Mouse (Mus musculus): ENCODE data around the gene Zc3h4.

Gene Zc3h4

DNA sequence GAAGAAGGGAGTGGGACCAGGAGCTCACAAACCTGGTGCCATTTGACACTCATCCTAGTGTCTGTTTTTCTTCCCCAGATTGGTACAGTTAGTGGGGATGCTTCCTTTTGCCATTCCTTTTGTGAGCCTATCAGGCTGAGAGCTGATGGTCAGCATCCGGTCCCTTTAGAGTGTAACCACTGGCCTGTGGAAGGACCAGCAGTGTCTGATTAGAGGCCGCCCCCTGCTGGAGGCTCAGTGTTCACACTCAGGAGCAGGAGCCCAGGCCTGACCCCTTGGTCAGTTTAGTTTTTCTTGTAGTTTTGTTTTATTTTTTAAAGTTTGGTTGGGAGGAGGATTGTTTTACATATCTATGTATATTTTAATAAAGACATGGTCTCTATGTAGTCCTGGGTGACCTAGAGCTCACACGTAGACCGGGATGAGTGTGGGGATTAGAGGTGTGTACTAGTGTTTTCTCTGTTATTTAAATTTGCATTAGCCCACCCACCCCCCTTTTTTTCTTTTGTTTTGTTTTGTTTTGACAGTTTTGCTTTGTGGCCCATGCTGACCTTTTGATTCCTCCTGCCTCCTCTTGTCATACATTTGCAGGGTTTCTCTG, 25.5 kb downstream of the Zc3h4 start:
- peak; percentile 66; the same call in 1 of the 2 replicates for ATAC-seq (ENCODE audit: insufficient number of reproducible peaks, low FRiP score, low TSS enrichment)

GRCm38 (mm10) chr7:16433352-16433971, 32.8 kb downstream of the Zc3h4 start:
- ATAC-seq (ENCODE audit: insufficient number of reproducible peaks, low FRiP score, low TSS enrichment), result no peak

GRCm38 (mm10) chr7:16435088-16435487, 34.4 kb downstream of the Zc3h4 start:
- no peak for ATAC-seq (ENCODE audit: insufficient number of reproducible peaks, low FRiP score, low TSS enrichment)

DNA sequence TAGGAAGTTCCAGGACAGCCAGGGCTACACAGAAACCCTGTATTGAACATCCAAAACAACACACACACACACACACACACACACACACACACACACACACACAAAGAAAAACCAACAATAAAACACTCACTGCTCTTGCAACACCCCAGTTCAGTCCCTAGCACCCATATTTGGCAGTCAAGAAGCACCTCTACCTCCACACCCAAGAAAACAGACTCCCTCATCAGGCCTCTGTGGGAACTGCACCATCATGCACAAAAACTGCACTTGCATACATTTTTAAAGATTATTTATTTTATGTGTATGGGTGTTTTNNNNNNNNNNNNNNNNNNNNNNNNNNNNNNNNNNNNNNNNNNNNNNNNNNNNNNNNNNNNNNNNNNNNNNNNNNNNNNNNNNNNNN, 40.5 kb downstream of the Zc3h4 start:
- ATAC-seq (ENCODE audit: insufficient number of reproducible peaks, low FRiP score, low TSS enrichment), result no peak

DNA sequence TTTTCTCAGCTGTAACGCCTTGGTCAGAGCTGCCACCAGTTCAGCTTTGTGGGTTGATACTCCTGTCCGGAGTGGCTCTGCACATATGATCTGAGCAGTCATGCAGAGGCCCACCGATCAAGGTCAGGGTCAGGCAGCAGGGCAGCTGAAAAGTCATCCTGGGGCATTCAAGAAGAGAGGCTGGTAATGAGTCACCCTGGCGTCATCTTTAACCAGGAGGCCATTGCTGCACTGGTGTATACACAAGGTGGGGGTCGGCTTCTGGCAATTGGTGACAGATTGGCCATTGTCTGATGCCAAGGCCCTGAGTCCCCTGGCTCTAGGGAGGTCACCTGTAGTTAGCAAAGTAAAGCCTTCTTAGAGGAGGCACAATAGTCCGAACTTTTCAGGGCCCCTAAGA, 50.9 kb downstream of the Zc3h4 start:
- no peak for ATAC-seq (ENCODE audit: insufficient number of reproducible peaks, low FRiP score, low TSS enrichment)

DNA sequence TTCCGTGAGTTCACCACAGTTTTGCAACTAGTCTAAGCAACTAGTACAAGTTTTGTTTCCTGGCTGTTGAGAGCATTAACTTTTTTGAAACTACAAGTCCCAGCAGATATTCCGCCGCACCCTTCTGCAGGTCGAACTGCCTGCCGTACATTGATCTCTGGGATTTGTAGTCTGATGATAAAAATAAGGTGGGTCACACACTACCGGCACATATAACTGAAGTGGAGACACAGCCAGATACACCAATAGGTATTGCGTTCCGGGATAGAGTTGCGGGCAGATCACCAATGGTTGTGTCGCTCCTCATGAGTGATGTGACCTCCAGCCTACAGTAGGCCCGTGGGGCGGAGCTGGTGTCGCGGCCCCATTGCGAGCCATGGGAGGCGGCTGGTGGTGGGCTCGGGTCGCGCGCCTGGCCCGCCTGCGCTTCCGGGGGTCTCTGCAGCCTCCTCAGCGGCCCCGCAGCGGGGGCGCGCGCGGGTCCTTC, 51.9 kb downstream of the Zc3h4 start, which contains the start of gene Tmem160:
Gene Tmem160, plus strand, starts transcription at position 193 of the 487 bp plus-strand sequence.
- peak; percentile 99 for ATAC-seq (ENCODE audit: insufficient number of reproducible peaks, low FRiP score, low TSS enrichment)

DNA sequence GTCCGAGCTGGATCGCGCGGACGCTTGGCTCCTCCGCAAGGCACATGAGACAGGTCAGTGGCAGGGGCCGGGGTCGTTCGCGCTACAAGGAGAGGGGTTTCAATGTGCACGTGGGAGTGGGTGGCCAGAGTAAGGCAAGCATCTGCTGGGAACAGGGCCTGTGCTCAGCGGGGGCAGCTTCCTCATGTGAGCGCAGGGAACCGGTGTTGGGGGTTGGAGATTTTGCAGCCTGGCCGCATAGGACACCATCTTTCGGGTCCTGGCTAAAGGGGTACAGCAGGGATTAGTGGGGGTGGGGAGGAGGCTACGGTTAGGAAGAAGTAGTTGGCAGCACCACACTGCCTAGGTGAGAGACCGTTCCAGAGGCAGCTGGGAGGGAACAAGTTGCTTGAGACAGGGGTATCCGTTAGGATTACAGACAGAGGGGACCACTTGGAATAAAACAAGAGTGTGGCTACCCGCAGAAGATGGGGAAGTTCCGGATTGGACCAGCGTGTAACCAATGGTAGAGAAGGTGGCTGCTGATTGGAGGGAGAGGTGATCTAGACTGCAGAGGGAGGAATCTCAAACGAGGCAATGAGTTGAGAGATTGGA, 52.5 kb downstream of the Zc3h4 start:
- ATAC-seq (ENCODE audit: insufficient number of reproducible peaks, low FRiP score, low TSS enrichment), result peak; percentile 72

GRCm38 (mm10) chr7:16455016-16455415, 54.3 kb downstream of the Zc3h4 start:
- no peak for ATAC-seq (ENCODE audit: insufficient number of reproducible peaks, low FRiP score, low TSS enrichment)

DNA sequence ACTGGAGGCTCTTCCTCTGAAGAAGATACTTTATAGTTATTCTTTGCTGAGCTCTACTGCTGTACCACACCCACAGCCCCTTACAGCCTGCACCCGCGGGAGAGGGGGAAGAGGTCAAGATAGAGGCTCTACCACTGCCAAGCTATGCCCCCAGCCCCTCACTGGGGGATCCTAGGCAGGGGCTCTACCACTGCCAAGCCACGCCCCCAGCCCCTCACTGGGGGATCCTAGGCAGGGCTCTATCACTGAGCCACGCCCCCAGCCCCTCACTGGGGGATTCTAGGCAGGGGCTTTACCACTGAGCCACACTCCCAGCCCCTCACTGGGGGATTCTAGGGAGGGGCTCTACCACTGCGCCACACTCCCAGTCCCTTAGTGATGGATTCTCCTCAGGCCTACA, 55.6 kb downstream of the Zc3h4 start:
- ATAC-seq (ENCODE audit: insufficient number of reproducible peaks, low FRiP score, low TSS enrichment), result no peak

GRCm38 (mm10) chr7:16460566-16460965, 59.9 kb downstream of the Zc3h4 start:
- no peak for ATAC-seq (ENCODE audit: insufficient number of reproducible peaks, low FRiP score, low TSS enrichment)

GRCm38 (mm10) chr7:16461151-16461550, 60.4 kb downstream of the Zc3h4 start:
- no peak for ATAC-seq (ENCODE audit: insufficient number of reproducible peaks, low FRiP score, low TSS enrichment)

DNA sequence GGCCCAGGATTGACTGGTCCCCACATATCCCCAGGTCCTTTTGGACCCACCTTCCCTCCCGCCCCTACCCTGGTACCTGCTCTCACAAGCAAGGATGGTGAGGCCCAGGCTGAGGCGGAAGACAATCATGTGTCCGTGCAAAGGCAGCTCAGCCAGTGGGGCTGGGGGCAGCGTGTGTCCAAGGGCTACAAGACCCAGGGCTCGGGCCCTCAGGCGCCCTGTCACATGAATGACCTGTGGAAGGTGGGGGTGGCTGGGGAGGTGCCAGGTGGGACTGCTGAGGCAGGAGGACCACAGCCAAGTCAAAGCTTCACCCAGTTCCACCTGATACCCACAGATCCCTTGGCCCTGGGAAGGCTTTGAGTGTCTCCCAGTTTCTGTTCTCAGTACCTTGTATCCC, 61.0 kb downstream of the Zc3h4 start:
- no peak for ATAC-seq (ENCODE audit: insufficient number of reproducible peaks, low FRiP score, low TSS enrichment)

DNA sequence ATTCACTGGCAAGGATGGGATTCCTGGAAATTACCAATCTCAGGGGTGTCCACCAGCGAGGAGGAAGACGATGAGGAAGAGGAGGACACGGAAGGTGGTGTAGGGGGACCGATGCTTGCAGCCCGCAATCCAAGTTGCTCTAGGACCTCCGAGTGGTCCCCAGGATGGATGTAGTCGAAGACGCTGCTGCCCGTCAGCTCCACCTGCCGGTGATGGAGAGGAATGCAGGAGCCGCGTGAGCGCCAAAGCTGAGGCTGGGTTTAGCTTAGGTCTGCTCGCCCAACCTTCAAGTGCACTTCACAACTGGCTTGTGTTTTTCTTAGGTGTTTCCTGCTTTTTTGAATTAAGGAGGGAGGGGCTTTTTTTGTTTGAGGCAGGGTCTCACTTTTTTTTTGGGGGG, 62.5 kb downstream of the Zc3h4 start:
- no peak for ATAC-seq (ENCODE audit: insufficient number of reproducible peaks, low FRiP score, low TSS enrichment)

DNA sequence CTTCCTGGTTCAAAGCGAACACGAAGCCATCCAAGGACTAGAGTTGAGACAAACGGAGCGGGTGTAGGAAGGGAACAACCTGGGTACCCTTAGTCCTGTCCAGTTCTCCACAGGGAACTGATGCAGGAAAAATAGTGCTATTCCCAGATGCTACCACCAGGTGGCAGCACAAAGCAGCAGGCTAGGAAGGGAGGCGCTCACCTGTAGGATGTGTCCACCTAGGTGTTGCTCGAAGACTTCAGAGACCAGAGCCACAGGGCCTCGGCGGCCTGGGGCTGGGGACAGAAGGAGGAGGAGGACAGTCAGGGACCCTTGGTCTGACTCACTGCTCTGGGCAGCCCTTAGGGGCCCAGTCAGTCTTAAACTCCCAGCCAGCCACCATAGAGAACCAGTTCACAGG, 64.5 kb downstream of the Zc3h4 start:
- ATAC-seq (ENCODE audit: insufficient number of reproducible peaks, low FRiP score, low TSS enrichment), result 0 out of 2 replicates have a peak, but pooled peaks have one; percentile 50

DNA sequence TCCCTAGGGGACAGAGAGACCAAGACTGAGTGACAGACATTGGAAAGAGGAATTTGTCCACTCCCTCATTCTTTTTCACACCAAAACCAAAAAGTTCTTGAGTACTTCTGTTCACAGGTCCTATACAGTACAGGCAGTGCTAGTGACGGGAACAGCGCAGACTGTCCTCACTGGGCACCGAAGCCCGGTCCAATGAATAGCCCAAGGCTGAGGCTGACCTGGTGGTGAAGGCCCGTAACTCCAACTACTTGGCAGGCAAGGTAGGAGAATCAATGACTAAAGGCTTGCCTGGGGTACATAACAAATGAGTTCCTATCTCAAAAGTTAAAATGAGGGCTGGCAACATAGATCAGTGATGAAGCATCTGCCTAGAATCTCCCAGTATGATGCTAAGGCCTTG, 64.9 kb downstream of the Zc3h4 start:
- ATAC-seq (ENCODE audit: insufficient number of reproducible peaks, low FRiP score, low TSS enrichment), result no peak

GRCm38 (mm10) chr7:16466565-16466964, 65.9 kb downstream of the Zc3h4 start:
- ATAC-seq (ENCODE audit: insufficient number of reproducible peaks, low FRiP score, low TSS enrichment), result no peak

GRCm38 (mm10) chr7:16468115-16468514, 67.4 kb downstream of the Zc3h4 start:
- ATAC-seq (ENCODE audit: insufficient number of reproducible peaks, low FRiP score, low TSS enrichment), result no peak

DNA sequence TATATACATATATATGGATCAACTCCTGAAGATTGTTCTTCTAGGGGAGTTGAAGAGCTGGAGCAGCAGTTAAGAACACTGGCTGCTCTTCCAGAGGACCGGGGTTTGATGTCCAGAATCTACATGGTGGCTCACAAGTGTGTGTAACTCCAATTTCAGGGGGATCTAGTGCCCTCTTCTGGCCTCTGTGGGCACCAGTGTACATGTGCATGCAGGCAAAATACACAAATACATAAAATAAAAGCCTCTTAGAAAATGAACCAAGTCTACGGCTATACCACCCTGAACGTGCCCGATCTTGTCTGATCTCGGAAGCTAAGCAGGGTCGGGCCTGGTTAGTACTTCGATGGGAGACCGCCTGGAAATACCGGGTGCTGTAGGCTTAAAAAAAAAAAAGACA, 70.8 kb downstream of the Zc3h4 start:
- no peak for ATAC-seq (ENCODE audit: insufficient number of reproducible peaks, low FRiP score, low TSS enrichment)

DNA sequence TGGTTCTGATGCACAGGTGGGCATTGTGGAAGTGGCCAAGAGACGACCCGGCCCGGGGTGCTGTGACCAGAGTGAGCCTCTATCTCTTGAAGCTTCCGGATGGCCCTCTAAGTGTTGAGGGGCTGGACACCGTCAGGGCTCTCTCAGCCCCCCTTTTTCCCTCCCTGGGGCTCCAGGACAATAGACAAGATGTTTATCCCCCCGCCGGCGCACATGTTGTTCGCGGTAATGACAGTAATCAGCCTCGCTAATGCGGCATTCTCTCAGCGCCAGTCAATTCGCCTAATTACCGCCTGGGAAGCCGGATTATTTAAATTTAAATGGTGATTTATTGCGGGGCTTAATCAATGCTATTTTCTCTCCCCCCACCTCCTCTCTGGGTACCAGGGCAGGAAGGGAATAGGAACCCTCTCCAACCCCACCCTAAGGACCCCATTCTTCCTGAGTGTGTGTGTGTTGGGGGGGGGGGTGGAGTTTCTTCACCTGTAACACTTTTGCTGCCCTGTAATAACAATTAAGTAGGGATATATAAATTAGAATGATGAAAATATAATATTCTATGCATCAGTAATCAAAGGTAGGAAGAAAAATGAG, 71.5 kb downstream of the Zc3h4 start:
- no peak for ATAC-seq (ENCODE audit: insufficient number of reproducible peaks, low FRiP score, low TSS enrichment)

- no peak for ATAC-seq (ENCODE audit: insufficient number of reproducible peaks, low FRiP score, low TSS enrichment)
These were observed 73.1 kb downstream of the Zc3h4 start for GRCm38 (mm10) chr7:16473847-16474246.

- ATAC-seq (ENCODE audit: insufficient number of reproducible peaks, low FRiP score, low TSS enrichment), result no peak
These were observed 73.7 kb downstream of the Zc3h4 start for GRCm38 (mm10) chr7:16474445-16474844.
